Mouse (Mus musculus): ENCODE measurements around the gene Snrk. TPM values are rescaled to one million over a fixed set of nuclear protein-coding genes. Genes with fewer than 3 reads are reported as not detected.

The Snrk gene
- polyA plus RNA-seq, 1 experiment from 2014 or later: 25.5 TPM

GRCm38 (mm10) chr9:122123181-122123580 lies 6.1 kb downstream of the Snrk start:
- peak overlapping the region; percentile 42; the same call in 1 of the 2 replicates for H3K4me2 ChIP-seq (ENCODE audit: low read depth, low read length)
- TF ChIP-seq EP300 (IDR thresholded peaks at IDR 0.05; ENCODE audit: low read depth) (no peak), CTCF (IDR thresholded peaks at IDR 0.05; ENCODE audit: low read depth) (no peak)
- no peaks in the 10 kb centered on the region; the same call in 1 of the 2 replicates for H3K36me3 ChIP-seq (replicated peaks; ENCODE audit: insufficient read depth, low read length)
- peaks cover 53% of the 10 kb centered on the region for H3K4me1 ChIP-seq (ENCODE audit: insufficient read depth)
- H3K27me3 ChIP-seq (ENCODE audit: insufficient read depth, low read length): no peaks in the 10 kb centered on the region
- H3K9ac ChIP-seq (replicated peaks): no peak overlapping the region
- no peak overlapping the region for H3K4me3 ChIP-seq (ENCODE audit: low read depth, low read length)
- no peaks in the 10 kb centered on the region for H3K9me3 ChIP-seq (ENCODE audit: low read length)
- ATAC-seq (no peak), DNase-seq (no peak)
- 53% methylated on average over 5 of the region's 5 CpGs for WGBS (ENCODE audit: insufficient replicate concordance)
- peak overlapping the region; percentile 48; the same call in 1 of the 2 replicates for H3K27ac ChIP-seq (ENCODE audit: low read depth)

GRCm38 (mm10) chr9:122125723-122126290 lies 8.7 kb downstream of the Snrk start:
- 43% methylated on average over 5 of the region's 5 CpGs for WGBS (ENCODE audit: insufficient replicate concordance)
- TF ChIP-seq EP300 (IDR thresholded peaks at IDR 0.05; ENCODE audit: low read depth) (no peak), CTCF (IDR thresholded peaks at IDR 0.05; ENCODE audit: low read depth) (no peak)
- no peak overlapping the region for H3K9ac ChIP-seq (replicated peaks)
- no peak overlapping the region for H3K4me3 ChIP-seq (ENCODE audit: low read depth, low read length)
- H3K9me3 ChIP-seq (ENCODE audit: low read length): no peaks in the 10 kb centered on the region
- H3K27ac ChIP-seq (ENCODE audit: low read depth): 0 out of 2 replicates have a peak overlapping the region, but pooled peaks have one; percentile 35
- no peaks in the 10 kb centered on the region; the same call in 1 of the 2 replicates for H3K36me3 ChIP-seq (replicated peaks; ENCODE audit: insufficient read depth, low read length)
- DNase-seq (no peak), ATAC-seq (no peak)
- peaks cover 69% of the 10 kb centered on the region for H3K4me1 ChIP-seq (ENCODE audit: insufficient read depth)
- peak overlapping the region; percentile 38 for H3K4me2 ChIP-seq (ENCODE audit: low read depth, low read length)
- H3K27me3 ChIP-seq (ENCODE audit: insufficient read depth, low read length): no peaks in the 10 kb centered on the region

GRCm38 (mm10) chr9:122126790-122127189 lies 9.7 kb downstream of the Snrk start:
- Histone ChIP-seq H3K4me3 (ENCODE audit: low read depth, low read length) (no peak overlapping the region), H3K9ac (replicated peaks) (no peak overlapping the region), H3K27me3 (ENCODE audit: insufficient read depth, low read length) (no peaks in the 10 kb centered on the region), H3K4me1 (ENCODE audit: insufficient read depth) (peaks cover 72% of the 10 kb centered on the region), H3K4me2 (ENCODE audit: low read depth, low read length) (0 out of 2 replicates have a peak overlapping the region, but pooled peaks have one; percentile 38), H3K27ac (ENCODE audit: low read depth) (peak overlapping the region; percentile 55), H3K9me3 (ENCODE audit: low read length) (no peaks in the 10 kb centered on the region), H3K36me3 (replicated peaks; ENCODE audit: insufficient read depth, low read length) (no peaks in the 10 kb centered on the region)
- WGBS (ENCODE audit: insufficient replicate concordance): 86% methylated on average over 7 of the region's 8 CpGs
- DNase-seq (no peak), ATAC-seq (no peak)
- TF ChIP-seq EP300 (IDR thresholded peaks at IDR 0.05; ENCODE audit: low read depth): no peak
- TF ChIP-seq CTCF (IDR thresholded peaks at IDR 0.05; ENCODE audit: low read depth): no peak

- Histone ChIP-seq H3K36me3 (replicated peaks; ENCODE audit: insufficient read depth, low read length) (0 out of 2 replicates have a peak, but pooled peaks cover 2% of the 10 kb centered on the region), H3K27ac (ENCODE audit: low read depth) (peak overlapping the region; percentile 55), H3K4me3 (ENCODE audit: low read depth, low read length) (no peak overlapping the region), H3K9ac (replicated peaks) (no peak overlapping the region), H3K4me2 (ENCODE audit: low read depth, low read length) (no peak overlapping the region), H3K27me3 (ENCODE audit: insufficient read depth, low read length) (no peaks in the 10 kb centered on the region), H3K9me3 (ENCODE audit: low read length) (no peaks in the 10 kb centered on the region), H3K4me1 (ENCODE audit: insufficient read depth) (peaks cover 66% of the 10 kb centered on the region)
- TF ChIP-seq CTCF (IDR thresholded peaks at IDR 0.05; ENCODE audit: low read depth) (no peak), EP300 (IDR thresholded peaks at IDR 0.05; ENCODE audit: low read depth) (no peak)
- 59% methylated on average over 3 of the region's 3 CpGs for WGBS (ENCODE audit: insufficient replicate concordance)
- ATAC-seq (no peak), DNase-seq (no peak)
Observed at GRCm38 (mm10) chr9:122127271-122127785, 10.3 kb downstream of the Snrk start.

- Histone ChIP-seq H3K4me1 (ENCODE audit: insufficient read depth) (peaks cover 55% of the 10 kb centered on the region), H3K4me3 (ENCODE audit: low read depth, low read length) (peak overlapping the region; percentile 11; the same call in 1 of the 2 replicates), H3K4me2 (ENCODE audit: low read depth, low read length) (peak overlapping the region; percentile 2; the same call in 1 of the 2 replicates), H3K9ac (replicated peaks) (0 out of 2 replicates have a peak overlapping the region, but pooled peaks have one; percentile 0), H3K9me3 (ENCODE audit: low read length) (no peaks in the 10 kb centered on the region), H3K27me3 (ENCODE audit: insufficient read depth, low read length) (no peaks in the 10 kb centered on the region), H3K27ac (ENCODE audit: low read depth) (peak overlapping the region; percentile 42; the same call in 1 of the 2 replicates), H3K36me3 (replicated peaks; ENCODE audit: insufficient read depth, low read length) (0 out of 2 replicates have a peak, but pooled peaks cover 2% of the 10 kb centered on the region)
- DNase-seq (no peak), ATAC-seq (no peak)
- WGBS (ENCODE audit: insufficient replicate concordance): 2% methylated on average over 5 of the region's 5 CpGs
- TF ChIP-seq EP300 (IDR thresholded peaks at IDR 0.05; ENCODE audit: low read depth) (no peak), CTCF (IDR thresholded peaks at IDR 0.05; ENCODE audit: low read depth) (no peak)
Observed at GRCm38 (mm10) chr9:122128686-122129085, 11.6 kb downstream of the Snrk start.

- Histone ChIP-seq H3K4me2 (ENCODE audit: low read depth, low read length) (no peak overlapping the region; the same call in 1 of the 2 replicates), H3K9ac (replicated peaks) (no peak overlapping the region), H3K27ac (ENCODE audit: low read depth) (peak overlapping the region; percentile 13), H3K9me3 (ENCODE audit: low read length) (no peaks in the 10 kb centered on the region), H3K4me1 (ENCODE audit: insufficient read depth) (peaks cover 51% of the 10 kb centered on the region), H3K4me3 (ENCODE audit: low read depth, low read length) (no peak overlapping the region), H3K27me3 (ENCODE audit: insufficient read depth, low read length) (no peaks in the 10 kb centered on the region), H3K36me3 (replicated peaks; ENCODE audit: insufficient read depth, low read length) (0 out of 2 replicates have a peak, but pooled peaks cover 5% of the 10 kb centered on the region)
- TF ChIP-seq CTCF (IDR thresholded peaks at IDR 0.05; ENCODE audit: low read depth): no peak
- no peak for TF ChIP-seq EP300 (IDR thresholded peaks at IDR 0.05; ENCODE audit: low read depth)
- no peak for DNase-seq
- 63% methylated on average over 3 of the region's 3 CpGs for WGBS (ENCODE audit: insufficient replicate concordance)
- no peak for ATAC-seq
Observed at GRCm38 (mm10) chr9:122130666-122131065, 13.6 kb downstream of the Snrk start.

Data from liver, postnatal 0 days (tissue).